Mouse (Mus musculus): ENCODE measurements around the gene Dync2h1. TPM values are rescaled to one million over a fixed set of nuclear protein-coding genes. Genes with fewer than 3 reads are reported as not detected.
A peak's percentile ranks its signal among the peaks of the same experiment; 100 is the strongest.
"Not testable (repeated sequence)": the region's sequence is repeated elsewhere in the genome, so short reads cannot be mapped to it uniquely, and the experiment has no call there.

Gene Dync2h1
- polyA plus RNA-seq, 1 experiment from 2014 or later: 23.5 TPM

DNA sequence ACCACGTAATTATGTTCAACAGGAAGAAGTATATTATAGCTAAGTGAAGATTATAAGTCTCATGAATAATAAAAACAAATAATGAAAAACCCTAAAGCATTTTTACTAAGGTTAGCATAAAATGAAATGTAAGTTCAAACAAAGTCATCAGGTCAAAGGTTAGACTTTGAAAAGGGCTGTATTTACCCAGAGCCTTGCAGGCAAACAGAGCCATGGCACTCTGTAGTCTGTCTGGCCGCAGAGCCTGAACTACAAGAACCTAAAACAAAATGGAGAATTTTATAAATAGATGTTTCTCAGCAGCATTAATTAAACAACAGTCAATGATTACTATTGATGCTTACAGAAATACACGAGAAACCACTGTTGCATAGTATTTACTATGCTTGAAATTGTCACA, 174.5 kb downstream of the Dync2h1 start:
- Histone ChIP-seq H3K27me3 (replicated peaks) (no peaks in the 10 kb centered on the region), H3K27ac (no peak overlapping the region), H3K9ac (no peak overlapping the region), H3K4me1 (no peaks in the 10 kb centered on the region), H3K4me2 (no peak overlapping the region), H3K9me3 (no peaks in the 10 kb centered on the region), H3K36me3 (replicated peaks) (0 out of 2 replicates have a peak, but pooled peaks cover 4% of the 10 kb centered on the region), H3K4me3 (no peak overlapping the region)
- WGBS: 84% methylated on average over 3 of the region's 3 CpGs
- no peak for ATAC-seq (replicated peaks)

DNA sequence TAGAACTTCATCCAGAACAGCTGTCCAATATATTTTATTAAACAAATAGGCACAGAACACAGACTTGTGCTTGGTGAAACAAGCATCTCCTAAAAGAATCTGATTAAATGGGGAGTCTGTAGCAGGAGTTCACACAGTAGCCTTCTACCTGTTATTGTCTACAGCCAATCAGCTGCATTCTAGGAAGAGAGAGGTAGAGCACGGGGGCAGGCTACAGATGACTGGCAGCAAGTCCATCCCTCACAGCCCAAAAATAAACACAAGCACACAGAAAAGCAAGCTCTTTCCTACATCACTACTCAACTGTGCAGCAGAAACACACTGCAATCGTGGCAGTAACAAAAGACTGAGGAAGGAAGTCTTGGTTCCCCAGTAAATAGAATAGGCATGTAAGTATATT, 189.4 kb downstream of the Dync2h1 start:
- Histone ChIP-seq H3K9ac (no peak overlapping the region), H3K36me3 (replicated peaks) (peaks cover 7% of the 10 kb centered on the region; the same call in 1 of the 2 replicates), H3K4me1 (no peaks in the 10 kb centered on the region), H3K4me3 (no peak overlapping the region), H3K27me3 (replicated peaks) (no peaks in the 10 kb centered on the region), H3K9me3 (no peaks in the 10 kb centered on the region), H3K27ac (no peak overlapping the region), H3K4me2 (no peak overlapping the region)
- peak; percentile 54; the same call in 1 of the 2 replicates for ATAC-seq (replicated peaks)
- 64% methylated on average over 2 of the region's 2 CpGs for WGBS

DNA sequence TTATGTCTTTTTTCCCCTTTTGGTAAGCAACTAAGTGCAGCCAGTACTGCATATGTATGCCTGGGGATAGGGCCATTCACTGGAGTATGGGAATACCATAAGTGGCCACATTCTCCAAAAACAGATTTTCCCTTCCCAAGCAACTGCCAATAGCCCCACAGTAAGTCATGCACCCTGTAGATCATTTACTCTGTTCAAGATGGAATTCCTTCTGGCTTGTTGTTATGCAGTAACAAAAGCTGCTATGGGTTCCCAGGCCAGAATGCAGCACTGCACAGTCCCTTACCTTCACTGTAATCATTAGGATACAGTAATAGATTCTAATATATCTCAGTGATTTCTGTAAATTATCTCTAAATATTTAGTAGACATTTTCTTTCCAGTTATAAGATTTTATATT, 190.0 kb downstream of the Dync2h1 start:
- Histone ChIP-seq H3K4me2 (no peak overlapping the region), H3K9me3 (no peaks in the 10 kb centered on the region), H3K4me1 (no peaks in the 10 kb centered on the region), H3K36me3 (replicated peaks) (peaks cover 7% of the 10 kb centered on the region; the same call in 1 of the 2 replicates), H3K4me3 (no peak overlapping the region), H3K9ac (no peak overlapping the region), H3K27me3 (replicated peaks) (no peaks in the 10 kb centered on the region), H3K27ac (no peak overlapping the region)
- 0 out of 2 replicates have a peak, but pooled peaks have one; percentile 50 for ATAC-seq (replicated peaks)

DNA sequence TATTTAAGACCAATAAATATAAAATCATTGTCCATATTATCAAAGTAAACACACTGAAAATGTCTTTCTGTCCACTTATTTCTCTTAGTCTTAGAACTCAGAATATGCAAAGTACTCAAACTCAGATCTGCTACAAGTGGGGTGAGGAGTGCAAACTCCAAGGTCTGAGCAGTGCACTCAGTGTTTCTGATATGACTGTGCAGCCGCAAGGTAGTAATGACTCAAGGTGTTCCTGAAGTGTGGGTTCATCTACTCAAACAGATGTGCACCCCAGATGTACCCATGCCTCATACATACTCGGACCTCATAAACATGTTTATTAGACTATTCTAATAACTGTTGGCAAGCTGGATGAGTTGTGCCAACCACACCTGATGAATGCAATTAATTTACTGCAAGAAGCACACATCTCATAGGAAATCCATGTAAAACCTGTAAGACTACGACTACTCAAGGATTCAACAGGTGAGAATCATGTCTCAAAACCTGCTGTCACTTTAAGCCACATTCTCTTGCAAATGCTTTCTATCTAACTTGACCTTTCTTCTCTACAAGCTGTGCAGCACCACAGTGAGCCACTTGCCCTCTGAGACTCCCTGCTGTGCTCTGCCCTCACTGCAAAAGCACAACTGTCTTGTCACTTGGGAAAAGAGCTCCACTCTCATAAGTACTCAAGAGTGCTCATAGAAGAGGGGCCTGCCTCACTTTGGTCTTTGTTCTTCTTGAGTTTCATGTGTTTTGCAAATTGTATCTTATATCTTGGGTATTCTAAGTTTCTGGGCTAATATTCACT, 195.2 kb downstream of the Dync2h1 start:
- ATAC-seq (replicated peaks): no peak
- 93% methylated on average over 3 of the region's 3 CpGs for WGBS
- H3K36me3 ChIP-seq (replicated peaks): peaks cover 7% of the 10 kb centered on the region; the same call in 1 of the 2 replicates
- H3K4me3 ChIP-seq: no peak overlapping the region
- no peaks in the 10 kb centered on the region for H3K9me3 ChIP-seq
- no peak overlapping the region for H3K27ac ChIP-seq
- H3K4me2 ChIP-seq: no peak overlapping the region
- no peaks in the 10 kb centered on the region for H3K4me1 ChIP-seq
- H3K27me3 ChIP-seq (replicated peaks): no peaks in the 10 kb centered on the region
- H3K9ac ChIP-seq: no peak overlapping the region

DNA sequence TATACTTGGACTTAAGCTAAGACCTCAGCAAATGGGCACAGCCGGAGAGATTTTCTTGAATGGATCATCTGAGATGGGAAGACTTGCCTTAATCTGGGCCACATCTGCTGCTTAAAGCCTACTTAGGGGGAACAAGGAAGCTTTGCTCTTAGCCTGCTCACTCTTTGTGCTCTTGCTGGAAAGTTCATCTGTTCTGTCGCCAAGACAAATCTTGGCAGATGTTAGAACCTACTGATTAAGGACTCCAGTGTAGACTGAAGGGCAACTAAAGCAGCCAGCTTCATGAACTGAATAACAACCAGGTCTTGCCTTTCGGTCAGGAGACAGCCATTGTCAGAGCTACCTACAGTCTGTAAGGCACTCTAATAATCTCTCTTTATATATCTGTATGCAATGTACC, 198.1 kb downstream of the Dync2h1 start:
- Histone ChIP-seq H3K27ac (no peak overlapping the region), H3K9me3 (no peaks in the 10 kb centered on the region), H3K4me1 (no peaks in the 10 kb centered on the region), H3K4me2 (no peak overlapping the region), H3K36me3 (replicated peaks) (peaks cover 4% of the 10 kb centered on the region; the same call in 1 of the 2 replicates), H3K27me3 (replicated peaks) (no peaks in the 10 kb centered on the region), H3K4me3 (no peak overlapping the region), H3K9ac (no peak overlapping the region)
- no peak for ATAC-seq (replicated peaks)
- 80% methylated on average over 3 of the region's 3 CpGs for whole genome bisulfite sequencing

DNA sequence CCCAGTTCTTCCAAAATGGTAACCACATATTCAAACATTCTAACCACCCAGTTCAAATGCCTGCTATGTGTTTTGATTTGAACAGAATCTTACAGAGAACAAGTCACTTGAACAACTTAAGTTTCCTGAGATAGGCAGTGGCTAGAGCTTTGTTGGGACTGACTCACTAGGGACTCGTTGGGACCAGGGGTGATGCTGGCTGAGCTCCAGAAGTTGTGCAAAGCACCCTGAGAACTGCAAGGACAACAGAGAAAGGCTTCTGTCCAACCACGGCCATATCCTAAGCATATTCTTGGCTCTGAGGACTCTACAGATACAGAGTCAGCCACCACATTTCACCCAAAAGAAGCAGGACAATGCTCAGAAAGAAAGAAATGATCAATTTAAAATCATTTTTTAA, 215.1 kb downstream of the Dync2h1 start:
- Histone ChIP-seq H3K4me2 (no peak overlapping the region), H3K4me3 (no peak overlapping the region), H3K9ac (no peak overlapping the region), H3K9me3 (no peaks in the 10 kb centered on the region), H3K4me1 (no peaks in the 10 kb centered on the region), H3K36me3 (replicated peaks) (no peaks in the 10 kb centered on the region), H3K27ac (no peak overlapping the region), H3K27me3 (replicated peaks) (no peaks in the 10 kb centered on the region)
- WGBS: 87% methylated on average over 2 of the region's 2 CpGs
- ATAC-seq (replicated peaks): no peak

DNA sequence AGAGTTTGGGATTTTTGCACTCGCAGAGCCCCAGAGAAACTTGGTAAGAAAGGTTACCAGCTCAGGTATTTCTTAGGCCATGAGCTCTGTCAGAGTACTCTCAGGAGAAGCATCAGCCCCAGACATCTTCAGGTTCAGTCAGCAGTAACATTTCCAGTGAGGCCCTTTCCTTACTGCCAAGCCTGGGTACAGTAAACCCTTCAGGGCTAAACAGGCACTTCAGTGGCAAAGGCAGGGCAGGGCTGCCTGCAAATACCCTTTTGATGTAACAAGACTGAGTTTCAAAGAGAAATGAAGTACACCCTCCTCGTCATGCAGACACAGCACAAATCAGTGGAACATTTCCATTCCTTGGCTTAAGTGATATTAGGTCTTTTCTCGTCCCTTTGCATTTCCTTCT, 219.2 kb downstream of the Dync2h1 start:
- ATAC-seq (replicated peaks): no peak
- 94% methylated on average over 3 of the region's 3 CpGs for WGBS
- no peak overlapping the region for H3K4me3 ChIP-seq
- H3K9me3 ChIP-seq: no peaks in the 10 kb centered on the region
- H3K27me3 ChIP-seq (replicated peaks): no peaks in the 10 kb centered on the region
- H3K36me3 ChIP-seq (replicated peaks): no peaks in the 10 kb centered on the region
- H3K9ac ChIP-seq: no peak overlapping the region
- no peaks in the 10 kb centered on the region for H3K4me1 ChIP-seq
- H3K27ac ChIP-seq: no peak overlapping the region
- no peak overlapping the region for H3K4me2 ChIP-seq

DNA sequence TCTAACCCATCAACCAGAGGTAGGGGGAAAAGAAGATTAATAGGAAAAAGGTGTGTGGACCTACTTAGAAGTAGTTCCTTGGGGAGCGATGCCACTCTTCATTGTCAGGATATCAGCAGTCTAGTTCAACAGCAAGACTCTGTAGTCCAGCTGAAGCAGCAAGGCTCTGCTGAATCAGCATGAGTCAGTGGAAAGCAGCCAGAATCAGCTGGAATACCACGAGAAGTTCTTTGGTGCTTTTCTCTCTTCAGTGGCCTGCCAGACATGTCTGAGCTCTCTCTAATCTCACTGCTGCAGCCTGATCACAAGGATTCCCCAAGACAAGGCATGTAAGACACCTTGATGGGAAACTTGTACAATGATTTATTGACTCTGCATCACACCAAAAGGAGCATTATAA, 225.9 kb downstream of the Dync2h1 start:
- ATAC-seq (replicated peaks): no peak
- Histone ChIP-seq H3K4me2 (no peak overlapping the region), H3K4me1 (no peaks in the 10 kb centered on the region), H3K27me3 (replicated peaks) (no peaks in the 10 kb centered on the region), H3K27ac (no peak overlapping the region), H3K36me3 (replicated peaks) (peaks cover 5% of the 10 kb centered on the region; the same call in 1 of the 2 replicates), H3K9ac (no peak overlapping the region), H3K9me3 (no peaks in the 10 kb centered on the region), H3K4me3 (no peak overlapping the region)
- WGBS: 82% methylated on average over 2 of the region's 2 CpGs

DNA sequence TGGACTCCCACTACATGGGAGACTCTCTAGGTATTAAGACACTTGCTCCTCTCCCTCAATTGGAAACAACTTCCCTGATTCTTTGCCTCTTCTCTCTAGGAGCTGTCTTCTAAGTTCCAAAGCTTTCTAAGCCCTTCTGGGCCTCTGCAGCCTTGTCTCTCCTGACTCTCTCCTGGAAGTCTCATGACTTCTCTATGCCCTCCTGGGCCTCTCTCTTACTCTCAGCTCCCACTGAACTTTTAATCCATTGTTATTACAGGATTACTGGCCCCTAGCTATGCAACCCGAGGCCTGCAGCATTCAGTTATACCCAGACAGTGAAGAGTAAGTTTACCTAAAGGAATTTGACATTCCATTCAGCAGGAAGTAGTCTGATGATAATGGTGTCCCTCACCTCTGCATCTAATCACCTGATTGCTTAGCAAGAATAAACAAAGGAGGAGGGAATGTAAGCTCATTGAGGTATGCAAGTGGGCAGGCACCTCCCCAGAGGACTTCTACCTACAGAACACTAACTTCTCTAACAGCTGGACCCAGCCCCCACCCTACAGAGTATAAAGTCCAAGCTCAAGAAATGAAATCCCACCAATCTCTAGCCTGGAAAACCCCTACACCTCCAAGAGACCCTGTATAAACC, 256.7 kb downstream of the Dync2h1 start:
- H3K36me3 ChIP-seq (replicated peaks): 0 out of 2 replicates have a peak, but pooled peaks cover 4% of the 10 kb centered on the region
- H3K9ac ChIP-seq: no peak overlapping the region
- ATAC-seq (replicated peaks): no peak; the same call in 1 of the 2 replicates
- H3K4me1 ChIP-seq: no peaks in the 10 kb centered on the region
- H3K4me2 ChIP-seq: no peak overlapping the region
- no peaks in the 10 kb centered on the region for H3K27me3 ChIP-seq (replicated peaks)
- no peak overlapping the region for H3K27ac ChIP-seq
- H3K4me3 ChIP-seq: no peak overlapping the region
- 19% methylated on average over 1 of the region's 1 CpGs for WGBS
- no peaks in the 10 kb centered on the region for H3K9me3 ChIP-seq

DNA sequence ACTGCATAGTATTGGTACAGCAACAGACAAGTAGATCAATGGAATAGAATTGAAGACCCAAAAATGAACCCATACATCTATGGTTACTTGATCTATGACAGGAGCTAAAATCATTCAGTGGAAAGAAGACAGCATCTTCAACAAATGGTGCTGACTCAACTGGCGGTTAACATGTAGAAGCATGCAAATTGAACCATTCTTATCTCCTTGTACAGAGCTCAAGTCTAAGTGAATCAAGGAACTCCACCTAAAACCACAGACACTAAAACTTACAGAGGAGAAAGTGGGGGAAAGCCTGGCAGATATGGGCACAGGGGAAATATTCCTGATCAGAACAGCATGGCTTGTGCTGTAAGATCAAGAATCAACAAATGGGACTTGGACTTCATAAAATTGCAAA, 270.8 kb downstream of the Dync2h1 start:
- ATAC-seq (replicated peaks): no peak

DNA sequence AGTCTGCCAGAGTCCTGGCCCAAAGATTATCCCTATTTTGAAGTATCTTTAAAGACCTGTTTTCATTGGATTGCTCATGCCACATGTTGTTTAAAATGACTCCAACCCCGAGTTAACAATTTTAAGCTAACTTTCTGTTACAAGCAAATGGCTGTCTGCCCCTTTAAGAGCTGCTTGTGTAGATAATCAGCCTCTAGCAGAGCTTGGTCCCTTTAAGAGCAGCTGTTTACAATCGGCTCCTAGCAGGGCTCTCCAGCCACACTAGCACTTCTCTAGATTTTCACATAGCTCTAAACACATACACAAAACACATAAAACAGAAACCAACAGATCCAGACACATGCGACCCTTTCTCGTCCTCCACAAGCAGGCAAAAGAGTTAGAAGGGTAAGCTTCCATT, 273.7 kb downstream of the Dync2h1 start:
- not testable (repeated sequence) for H3K4me3 ChIP-seq; H3K36me3 ChIP-seq (replicated peaks); H3K4me2 ChIP-seq; H3K9ac ChIP-seq; H3K4me1 ChIP-seq; ATAC-seq (replicated peaks); H3K27ac ChIP-seq; H3K9me3 ChIP-seq; H3K27me3 ChIP-seq (replicated peaks)
- WGBS: 44% methylated on average over 4 of the region's 4 CpGs

More for the DNA sequence above, 270.8 kb downstream of the Dync2h1 start:
- no peak overlapping the region for H3K4me3 ChIP-seq
- no peaks in the 10 kb centered on the region for H3K4me1 ChIP-seq
- no peak overlapping the region for H3K9ac ChIP-seq
- WGBS: 98% methylated on average over 1 of the region's 1 CpGs
- H3K4me2 ChIP-seq: no peak overlapping the region
- H3K27ac ChIP-seq: no peak overlapping the region
- H3K9me3 ChIP-seq: no peaks in the 10 kb centered on the region
- H3K36me3 ChIP-seq (replicated peaks): no peaks in the 10 kb centered on the region
- no peaks in the 10 kb centered on the region for H3K27me3 ChIP-seq (replicated peaks)

DNA sequence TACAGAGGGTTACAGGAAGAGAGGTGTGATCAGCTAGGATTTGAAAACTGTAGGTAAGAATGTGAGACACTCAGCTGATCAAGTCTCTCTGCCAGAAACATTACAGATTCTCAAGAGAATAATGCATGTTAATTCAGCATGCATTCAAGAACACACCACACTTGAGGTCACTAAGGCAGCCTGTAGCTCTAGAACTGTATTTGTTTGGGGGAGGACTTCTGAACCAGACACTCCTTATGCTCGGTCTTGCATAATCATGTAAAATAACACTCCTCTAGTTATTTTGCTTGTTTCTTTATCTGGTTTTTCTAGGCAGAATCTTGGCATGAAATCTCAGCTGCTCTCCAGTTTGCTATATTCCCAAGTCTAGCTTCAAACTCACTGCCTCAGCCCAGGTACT, 282.6 kb downstream of the Dync2h1 start:
- H3K4me2 ChIP-seq: no peak overlapping the region
- 83% methylated on average over 1 of the region's 1 CpGs for WGBS
- H3K4me3 ChIP-seq: no peak overlapping the region
- ATAC-seq (replicated peaks): no peak
- H3K27me3 ChIP-seq (replicated peaks): no peaks in the 10 kb centered on the region
- H3K36me3 ChIP-seq (replicated peaks): no peaks in the 10 kb centered on the region
- no peaks in the 10 kb centered on the region for H3K4me1 ChIP-seq
- no peak overlapping the region for H3K27ac ChIP-seq
- no peaks in the 10 kb centered on the region for H3K9me3 ChIP-seq
- H3K9ac ChIP-seq: no peak overlapping the region

DNA sequence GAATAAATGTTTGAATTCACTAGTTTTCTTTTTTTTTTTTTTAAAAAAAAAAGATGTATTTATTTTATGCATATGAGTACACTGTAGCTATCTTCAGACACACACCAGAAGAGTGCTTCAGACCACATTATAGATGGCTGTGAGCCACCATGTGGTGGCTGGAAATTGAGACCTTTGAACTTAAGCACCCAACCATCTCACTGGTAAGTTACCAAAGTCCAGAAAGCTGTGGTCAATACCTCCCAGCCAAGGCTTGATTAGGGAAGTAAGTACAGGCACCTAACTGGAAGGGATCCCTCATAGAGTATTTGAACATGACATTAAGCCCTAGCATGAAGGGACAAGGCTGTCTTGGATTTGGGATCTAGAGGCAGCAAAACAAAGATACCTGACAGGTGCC, 292.9 kb downstream of the Dync2h1 start:
- H3K9me3 ChIP-seq: no peaks in the 10 kb centered on the region
- H3K4me3 ChIP-seq: no peak overlapping the region
- no peak overlapping the region for H3K4me2 ChIP-seq
- no peak overlapping the region for H3K27ac ChIP-seq
- H3K27me3 ChIP-seq (replicated peaks): no peaks in the 10 kb centered on the region
- H3K4me1 ChIP-seq: no peaks in the 10 kb centered on the region
- H3K9ac ChIP-seq: no peak overlapping the region
- H3K36me3 ChIP-seq (replicated peaks): no peaks in the 10 kb centered on the region
- no peak for ATAC-seq (replicated peaks)
